Mouse (Mus musculus): ENCODE data around the gene Cdc42se1. TPM values are rescaled to one million over a fixed set of nuclear protein-coding genes. Genes with fewer than 3 reads are reported as not detected.

Cdc42se1 gene
- total RNA-seq, 1 experiment from 2014 or later = 303 TPM

GRCm38 (mm10) chr3:95277149-95277551 lies 48.6 kb downstream of the Cdc42se1 start:
- no peak for ATAC-seq (ENCODE audit: extremely low read depth, insufficient number of reproducible peaks, low FRiP score, poor library complexity, severe bottlenecking)

DNA sequence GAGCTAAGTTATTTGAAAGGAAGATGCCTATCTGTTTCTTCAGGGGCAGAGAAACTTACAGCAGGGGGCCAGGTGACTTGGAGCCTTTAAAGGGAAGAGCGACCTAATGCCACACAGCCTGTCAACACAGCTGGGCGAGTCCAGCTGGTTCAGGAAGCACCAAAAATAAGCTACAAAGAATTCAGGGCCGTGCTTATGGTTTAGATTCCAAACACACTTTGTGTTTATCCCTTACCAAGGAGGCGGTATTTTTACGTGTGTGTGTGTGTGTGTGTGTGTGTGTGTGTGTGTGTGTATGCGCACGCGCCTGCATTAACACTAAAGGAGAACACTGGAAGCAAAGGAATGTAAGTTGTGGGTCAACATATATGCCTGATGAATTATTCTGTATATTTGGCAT lies 52.2 kb downstream of the Cdc42se1 start:
- no peak for ATAC-seq (ENCODE audit: extremely low read depth, insufficient number of reproducible peaks, low FRiP score, poor library complexity, severe bottlenecking)

DNA sequence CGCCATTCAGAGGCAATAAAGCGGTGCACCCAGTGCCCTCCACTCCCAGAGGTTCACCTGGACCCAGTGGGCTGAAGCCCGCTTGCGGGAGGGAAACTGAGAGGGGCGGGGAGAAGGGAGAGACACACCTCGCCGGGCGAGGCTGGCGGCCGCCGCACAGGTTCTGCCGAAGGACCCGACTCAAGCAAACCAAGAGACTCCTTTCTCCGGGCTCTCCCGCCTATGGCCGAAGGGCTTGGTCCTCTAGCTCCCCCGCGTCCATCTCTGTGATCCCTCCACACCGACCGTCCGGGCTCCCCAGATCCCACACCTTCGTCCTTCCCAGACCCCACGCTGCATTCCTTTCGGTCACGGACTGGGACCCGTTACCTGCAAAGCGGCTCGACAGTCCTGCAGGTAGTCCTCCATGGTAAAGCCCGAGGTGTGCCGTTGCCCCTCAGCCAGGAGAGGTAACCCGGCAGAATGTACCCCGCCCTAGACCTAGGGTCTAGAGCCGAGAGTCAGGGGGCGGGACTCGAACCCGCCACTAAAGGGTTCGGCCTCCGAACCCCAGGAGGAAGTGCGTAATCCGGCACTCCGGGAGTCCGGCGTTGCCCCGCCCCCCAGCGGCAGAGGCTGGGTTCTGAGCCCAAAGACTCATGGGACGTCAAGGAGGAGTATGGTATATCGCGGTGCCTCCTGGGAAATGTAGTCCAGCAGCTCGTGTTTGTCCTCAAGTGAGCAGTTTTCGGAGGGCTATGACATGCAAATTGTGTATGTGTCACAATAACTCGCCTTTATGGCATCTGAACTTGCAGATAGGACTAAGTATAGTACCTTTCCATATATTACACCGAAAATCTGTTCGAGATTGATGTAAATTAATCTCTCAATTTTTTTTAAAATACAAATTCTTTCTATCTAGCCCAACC lies 52.9 kb downstream of the Cdc42se1 start, which contains the start of the genes Mindy1 and Prune1:
Gene Mindy1, plus strand, starts transcription at position 130 of the 911 bp plus-strand sequence.
Gene Prune1, minus strand, starts transcription at position 861 of the 911 bp plus-strand sequence.
- peak; percentile 95 for ATAC-seq (ENCODE audit: extremely low read depth, insufficient number of reproducible peaks, low FRiP score, poor library complexity, severe bottlenecking)

DNA sequence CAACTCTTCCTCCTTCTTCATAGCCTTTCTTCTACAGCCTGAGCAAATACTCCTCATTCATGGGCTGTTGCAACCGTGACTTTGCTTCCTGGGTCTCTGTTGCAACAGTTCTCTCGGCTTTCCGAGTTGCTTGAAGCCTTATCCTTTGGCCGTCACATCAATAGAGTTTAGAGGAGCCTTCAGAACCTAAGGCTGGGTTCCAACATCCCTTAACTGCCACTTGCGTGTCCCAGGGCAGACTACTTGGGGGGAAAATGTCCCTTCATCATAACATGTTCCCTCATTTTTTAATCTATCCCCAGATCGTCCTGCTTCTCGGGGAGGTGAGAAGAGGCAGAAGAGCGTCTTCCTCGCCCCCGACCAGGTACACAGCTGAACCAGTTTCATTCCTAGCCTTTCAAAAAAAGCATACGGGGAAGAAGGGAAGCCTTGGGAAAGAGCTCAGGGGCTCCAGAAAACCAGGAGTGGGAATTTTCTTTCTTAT lies 53.9 kb downstream of the Cdc42se1 start:
- ATAC-seq (ENCODE audit: extremely low read depth, insufficient number of reproducible peaks, low FRiP score, poor library complexity, severe bottlenecking) = peak; percentile 50

DNA sequence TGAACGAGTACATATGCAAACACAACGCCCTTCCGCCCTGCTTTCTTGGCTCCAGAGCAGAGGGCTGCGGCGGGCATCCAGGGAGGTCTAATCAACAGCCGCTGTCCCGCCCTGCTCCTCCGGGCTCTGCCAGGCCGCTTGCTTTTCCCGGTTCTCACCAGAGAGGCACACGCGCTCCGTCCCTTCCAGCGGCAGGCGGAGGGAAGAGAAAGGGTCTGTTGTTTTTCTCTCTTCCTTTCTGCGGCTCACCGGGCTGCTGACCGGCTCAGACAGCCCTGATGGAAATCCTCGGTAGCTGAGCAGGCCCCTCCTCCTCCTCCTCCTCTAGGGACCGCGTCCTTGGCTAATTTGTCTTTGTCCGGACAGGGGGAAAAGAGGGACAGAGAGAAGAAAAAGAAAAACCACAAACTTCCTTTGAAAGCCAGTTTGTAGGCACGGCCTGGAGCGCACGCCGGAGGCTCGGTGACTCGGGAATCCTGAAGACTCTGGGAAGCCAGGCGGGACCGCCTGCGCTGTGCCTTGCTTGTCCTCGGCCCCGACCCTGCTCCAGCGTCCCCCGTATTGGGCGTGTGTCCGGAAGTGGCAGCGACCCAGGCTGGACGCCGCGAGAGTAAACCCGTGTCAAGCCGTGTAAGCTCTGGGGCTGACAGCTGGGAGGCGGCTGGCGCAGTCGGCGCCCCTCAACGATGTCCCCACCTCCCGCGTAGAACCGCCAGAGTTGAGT lies 54.5 kb downstream of the Cdc42se1 start:
- ATAC-seq (ENCODE audit: extremely low read depth, insufficient number of reproducible peaks, low FRiP score, poor library complexity, severe bottlenecking) = no peak

GRCm38 (mm10) chr3:95283589-95283941 lies 55.0 kb downstream of the Cdc42se1 start:
- ATAC-seq (ENCODE audit: extremely low read depth, insufficient number of reproducible peaks, low FRiP score, poor library complexity, severe bottlenecking) = no peak

- no peak for ATAC-seq (ENCODE audit: extremely low read depth, insufficient number of reproducible peaks, low FRiP score, poor library complexity, severe bottlenecking)
Observed at GRCm38 (mm10) chr3:95284062-95284461, 55.5 kb downstream of the Cdc42se1 start.

DNA sequence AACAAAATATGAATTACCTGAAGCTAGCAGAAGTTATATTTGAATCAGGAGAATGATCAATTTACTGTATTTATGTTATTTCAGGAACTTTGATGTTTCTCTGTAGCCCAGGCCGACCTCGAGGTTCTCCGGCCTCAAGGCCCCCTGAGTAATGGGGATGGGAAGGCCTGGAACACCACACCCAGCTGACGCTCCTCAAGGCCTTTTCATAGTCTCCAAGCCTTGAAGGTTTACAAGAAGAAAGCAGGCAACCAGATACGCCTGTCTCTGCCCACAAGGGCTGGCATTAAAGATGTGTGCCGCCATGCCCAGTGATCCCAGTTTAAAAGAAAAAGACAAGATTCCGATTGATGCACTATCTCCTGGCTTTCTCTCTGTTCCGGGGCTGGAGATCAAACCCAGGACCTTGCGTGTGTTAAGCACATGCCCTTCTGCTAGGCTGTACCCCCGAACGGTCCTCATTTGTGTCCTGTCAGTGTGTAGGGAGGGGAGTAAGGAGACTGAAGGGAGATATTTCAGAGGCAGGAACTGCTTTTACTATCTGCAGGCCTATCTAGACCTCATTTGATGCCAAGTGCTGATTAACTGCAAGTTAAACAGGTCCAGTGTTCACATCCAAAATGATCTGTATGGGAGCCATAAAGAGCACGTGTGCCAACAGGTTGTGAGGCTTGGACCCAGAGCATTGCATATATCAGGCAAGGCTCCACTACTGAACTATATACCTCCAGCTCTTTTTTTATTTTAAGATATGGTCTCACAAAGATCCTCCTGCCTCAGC lies 56.2 kb downstream of the Cdc42se1 start:
- no peak for ATAC-seq (ENCODE audit: extremely low read depth, insufficient number of reproducible peaks, low FRiP score, poor library complexity, severe bottlenecking)

DNA sequence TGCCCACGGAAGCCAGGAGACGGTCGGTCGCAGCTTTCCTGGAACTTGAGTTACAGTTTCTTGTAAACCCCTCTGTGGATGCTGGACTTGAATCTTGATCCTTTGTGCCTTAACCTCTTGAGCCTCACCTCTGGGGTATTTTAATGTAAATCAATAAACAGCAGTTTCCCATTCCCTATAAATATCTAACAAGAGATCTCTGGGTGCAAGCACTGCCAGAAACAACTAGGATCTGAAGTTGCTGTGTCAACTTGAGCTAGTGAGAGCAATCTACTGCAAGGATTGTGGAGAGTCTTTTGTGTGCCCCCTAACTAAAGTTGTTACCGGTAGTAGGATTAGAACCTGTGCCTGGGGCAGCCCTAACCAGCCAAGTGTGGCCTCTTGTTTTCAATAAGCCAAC lies 56.9 kb downstream of the Cdc42se1 start:
- ATAC-seq (ENCODE audit: extremely low read depth, insufficient number of reproducible peaks, low FRiP score, poor library complexity, severe bottlenecking) = no peak

Other genes with a start within 250 kb of the Cdc42se1 start
- 22.7 and 34.4 TPM in 2 replicates for gene Zfp687, start 213.3 kb upstream of the Cdc42se1 start, total RNA-seq (2017)
- gene Psmd4, start 186.1 kb upstream of the Cdc42se1 start, total RNA-seq (2017) = 163 and 195 TPM in 2 replicates
- 26.8 and 30.8 TPM in 2 replicates for gene Pip5k1a, start 121.8 kb upstream of the Cdc42se1 start, total RNA-seq (2017)
- 63.9 and 79.4 TPM in 2 replicates for gene Vps72, start 117.7 kb upstream of the Cdc42se1 start, total RNA-seq (2017)
- 0.49 and 1.7 TPM in 2 replicates for gene Tmod4, start 104.3 kb upstream of the Cdc42se1 start, total RNA-seq (2017)
- gene Scnm1, start 94.7 kb upstream of the Cdc42se1 start, total RNA-seq (2017) = 111 and 146 TPM in 2 replicates
- gene Lysmd1, start 94.6 kb upstream of the Cdc42se1 start, total RNA-seq (2017) = 11.4 and 12.3 TPM in 2 replicates
- gene Tnfaip8l2, start 86.4 kb upstream of the Cdc42se1 start, total RNA-seq (2017) = 120 and 124 TPM in 2 replicates
- 0.49 TPM in 1 of 2 replicates, not detected in the other for gene Sema6c, start 68.3 kb upstream of the Cdc42se1 start, total RNA-seq (2017)
- 120 and 122 TPM in 2 replicates for gene Gabpb2, start 10.8 kb upstream of the Cdc42se1 start, total RNA-seq (2017)
- gene Mllt11, start 3.4 kb downstream of the Cdc42se1 start, total RNA-seq (2017) = 14.1 and 16.3 TPM in 2 replicates
- not detected in 2 replicates for gene Gm128, start 12.9 kb downstream of the Cdc42se1 start, total RNA-seq (2017)
- not detected in 2 replicates for gene Bnipl, start 22.5 kb downstream of the Cdc42se1 start, total RNA-seq (2017)
- gene Mindy1, start 52.6 kb downstream of the Cdc42se1 start, total RNA-seq (2017) = 107 and 116 TPM in 2 replicates
- gene Prune1, start 53.3 kb downstream of the Cdc42se1 start, total RNA-seq (2017) = 12.0 and 13.3 TPM in 2 replicates
- 1.5 and 2.3 TPM in 2 replicates for gene Anxa9, start 78.4 kb downstream of the Cdc42se1 start, total RNA-seq (2017)
- 162 and 168 TPM in 2 replicates for gene Cers2, start 86.1 kb downstream of the Cdc42se1 start, total RNA-seq (2017)
- gene Setdb1, start 128.5 kb downstream of the Cdc42se1 start, total RNA-seq (2017) = 30.6 and 39.3 TPM in 2 replicates
- not detected in 2 replicates for gene 4930558C23Rik, start 174.1 kb downstream of the Cdc42se1 start, total RNA-seq (2017)
- 60.4 and 67.5 TPM in 2 replicates for gene Arnt, start 205.7 kb downstream of the Cdc42se1 start, total RNA-seq (2017)

Data from neutrophil, adult 5-6 weeks (primary cell).